Mouse (Mus musculus): ENCODE results near the gene Galnt10. TPM values are rescaled to one million over a fixed set of nuclear protein-coding genes. Genes with fewer than 3 reads are reported as not detected.

Gene Galnt10
- polyA plus RNA-seq, 1 experiment = 27.2 TPM

- Histone ChIP-seq H3K79me2 (ENCODE audit: control insufficient read depth, insufficient read depth) (peaks cover 10% of the 10 kb centered on the region), H3K36me3 (ENCODE audit: control insufficient read depth, insufficient read depth) (no peaks in the 10 kb centered on the region), H3K4me3 (no peak overlapping the region), H3ac (ENCODE audit: control insufficient read depth, insufficient read length) (no peak overlapping the region), H3K27me3 (ENCODE audit: control insufficient read depth, insufficient read depth, insufficient read length) (no peaks in the 10 kb centered on the region), H3K4me2 (ENCODE audit: low read depth) (no peak overlapping the region)
- no peak for TF ChIP-seq POLR2A (IDR thresholded peaks at IDR 0.05; ENCODE audit: insufficient read length, low read depth)
- TF ChIP-seq TCF3 (IDR thresholded peaks at IDR 0.05; ENCODE audit: insufficient read length, low read depth) = no peak
- no peak for TF ChIP-seq SRF (IDR thresholded peaks at IDR 0.05; ENCODE audit: control insufficient read depth, insufficient read length, low read depth)
- TF ChIP-seq USF1 (IDR thresholded peaks at IDR 0.05; ENCODE audit: low read depth) = no peak
Observed at GRCm38 (mm10) chr11:57653796-57654195, 8.6 kb downstream of the Galnt10 start.

GRCm38 (mm10) chr11:57654386-57654785 is 9.1 kb downstream of the Galnt10 start:
- no peaks in the 10 kb centered on the region for H3K36me3 ChIP-seq (ENCODE audit: control insufficient read depth, insufficient read depth)
- peaks cover 7% of the 10 kb centered on the region for H3K79me2 ChIP-seq (ENCODE audit: control insufficient read depth, insufficient read depth)
- H3K4me2 ChIP-seq (ENCODE audit: low read depth) = no peak overlapping the region
- no peak for TF ChIP-seq TCF3 (IDR thresholded peaks at IDR 0.05; ENCODE audit: insufficient read length, low read depth)
- TF ChIP-seq POLR2AphosphoS2 (IDR thresholded peaks at IDR 0.05; ENCODE audit: insufficient read length, low read depth) = no peak
- no peak for TF ChIP-seq TCF12 (IDR thresholded peaks at IDR 0.05; ENCODE audit: insufficient read depth, poor library complexity, severe bottlenecking)
- no peak for TF ChIP-seq POLR2A (IDR thresholded peaks at IDR 0.05; ENCODE audit: insufficient read length, low read depth)
- no peak for TF ChIP-seq CEBPB (IDR thresholded peaks at IDR 0.05; ENCODE audit: insufficient read depth, poor library complexity, severe bottlenecking)
- TF ChIP-seq USF1 (IDR thresholded peaks at IDR 0.05; ENCODE audit: low read depth) = no peak
- TF ChIP-seq SRF (IDR thresholded peaks at IDR 0.05; ENCODE audit: control insufficient read depth, insufficient read length, low read depth) = no peak
- no peak for TF ChIP-seq E2F4 (IDR thresholded peaks at IDR 0.05; ENCODE audit: insufficient read depth)
- TF ChIP-seq MYOD1 (IDR thresholded peaks at IDR 0.05; ENCODE audit: control insufficient read depth in 1 of 3, insufficient read length in 2 of 3, low read depth in 2 of 3) = no peak
- no peak for TF ChIP-seq MYOG (IDR thresholded peaks at IDR 0.05; ENCODE audit: control insufficient read depth in 1 of 3, insufficient read depth in 1 of 3, insufficient read length in 2 of 3, low read depth in 2 of 3)
- no peak for TF ChIP-seq REST (IDR thresholded peaks at IDR 0.05; ENCODE audit: insufficient read depth, insufficient read length)
- no peak for TF ChIP-seq MAX (IDR thresholded peaks at IDR 0.05; ENCODE audit: low read depth)
- no peak overlapping the region for H3K4me3 ChIP-seq
- no peak overlapping the region for H3ac ChIP-seq (ENCODE audit: control insufficient read depth, insufficient read length)
- H3K27me3 ChIP-seq (ENCODE audit: control insufficient read depth, insufficient read depth, insufficient read length) = no peaks in the 10 kb centered on the region

DNA sequence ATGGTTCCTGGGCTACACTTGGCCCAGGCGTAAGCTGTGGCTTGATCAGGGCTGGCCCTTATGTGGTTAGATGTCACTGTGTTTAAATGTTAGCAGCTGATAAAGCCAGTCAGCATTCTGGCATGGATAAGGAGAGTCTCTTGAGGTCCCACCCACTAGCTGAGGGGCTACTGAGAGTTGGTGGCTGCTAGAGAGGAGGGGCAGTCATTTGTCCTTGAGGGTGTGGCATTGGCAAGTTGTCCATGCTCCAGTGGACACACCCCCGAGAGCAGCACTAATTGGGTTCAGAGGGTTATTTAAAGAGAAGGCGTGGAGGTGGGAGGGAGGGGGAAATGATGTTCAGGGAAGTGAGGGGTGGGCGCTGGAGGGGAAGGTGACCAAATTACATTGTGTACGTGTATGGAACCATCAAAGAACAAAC is 9.7 kb downstream of the Galnt10 start:
- TF ChIP-seq POLR2AphosphoS2 (IDR thresholded peaks at IDR 0.05; ENCODE audit: insufficient read length, low read depth) (no peak), CEBPB (IDR thresholded peaks at IDR 0.05; ENCODE audit: insufficient read depth, poor library complexity, severe bottlenecking) (no peak), USF1 (IDR thresholded peaks at IDR 0.05; ENCODE audit: low read depth) (no peak)
- Histone ChIP-seq H3K36me3 (ENCODE audit: control insufficient read depth, insufficient read depth) (no peaks in the 10 kb centered on the region), H3K4me3 (no peak overlapping the region), H3K79me2 (ENCODE audit: control insufficient read depth, insufficient read depth) (peaks cover 4% of the 10 kb centered on the region), H3K27me3 (ENCODE audit: control insufficient read depth, insufficient read depth, insufficient read length) (no peaks in the 10 kb centered on the region), H3ac (ENCODE audit: control insufficient read depth, insufficient read length) (no peak overlapping the region), H3K4me2 (ENCODE audit: low read depth) (no peak overlapping the region)

- H3K36me3 ChIP-seq (ENCODE audit: control insufficient read depth, insufficient read depth) = no peaks in the 10 kb centered on the region
- no peak overlapping the region for H3ac ChIP-seq (ENCODE audit: control insufficient read depth, insufficient read length)
- H3K4me2 ChIP-seq (ENCODE audit: low read depth) = no peak overlapping the region
- H3K27me3 ChIP-seq (ENCODE audit: control insufficient read depth, insufficient read depth, insufficient read length) = no peaks in the 10 kb centered on the region
- TF ChIP-seq MAX (IDR thresholded peaks at IDR 0.05; ENCODE audit: low read depth) (no peak), MYOD1 (IDR thresholded peaks at IDR 0.05; ENCODE audit: control insufficient read depth in 1 of 3, insufficient read length in 2 of 3, low read depth in 2 of 3) (no peak), POLR2A (IDR thresholded peaks at IDR 0.05; ENCODE audit: insufficient read length, low read depth) (no peak), CEBPB (IDR thresholded peaks at IDR 0.05; ENCODE audit: insufficient read depth, poor library complexity, severe bottlenecking) (no peak), MYOG (IDR thresholded peaks at IDR 0.05; ENCODE audit: control insufficient read depth in 1 of 3, insufficient read depth in 1 of 3, insufficient read length in 2 of 3, low read depth in 2 of 3) (no peak), POLR2AphosphoS2 (IDR thresholded peaks at IDR 0.05; ENCODE audit: insufficient read length, low read depth) (no peak)
- H3K79me2 ChIP-seq (ENCODE audit: control insufficient read depth, insufficient read depth) = peaks cover 4% of the 10 kb centered on the region
- H3K4me3 ChIP-seq = no peak overlapping the region
Observed at GRCm38 (mm10) chr11:57655669-57656325, 10.6 kb downstream of the Galnt10 start.

DNA sequence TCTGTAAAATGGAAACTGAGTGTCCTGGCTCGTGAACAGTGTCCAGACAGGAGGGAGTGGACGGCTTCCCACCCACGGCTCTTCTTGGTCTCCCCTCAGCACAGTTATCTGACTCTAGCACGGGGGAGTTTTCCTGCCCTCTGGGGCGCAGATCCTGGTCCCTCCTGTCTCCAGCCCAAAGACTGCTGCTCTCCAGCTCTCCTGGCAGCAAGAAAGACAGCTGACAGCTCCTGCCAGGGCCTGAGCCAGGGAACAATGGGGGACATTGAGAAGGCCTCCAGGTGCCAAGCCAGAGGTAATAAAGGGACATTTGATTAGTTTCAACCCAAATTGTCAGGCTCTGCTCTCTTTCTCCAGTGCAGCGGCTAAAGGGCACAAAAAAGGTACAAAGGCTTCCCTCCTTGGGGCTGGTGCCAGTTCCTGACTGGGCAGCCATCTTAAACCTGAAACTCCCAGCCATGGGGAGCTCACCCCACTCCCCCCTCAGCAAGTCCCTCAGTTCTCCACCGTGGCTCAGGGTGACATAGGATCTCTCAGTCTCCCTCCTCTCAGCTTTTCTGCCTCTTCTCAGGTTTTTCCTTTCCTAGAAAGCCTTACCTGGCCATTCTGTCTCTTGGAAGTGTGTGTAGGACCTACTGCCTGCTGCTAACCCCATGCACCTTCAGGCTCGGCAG is 11.5 kb downstream of the Galnt10 start:
- H3ac ChIP-seq (ENCODE audit: control insufficient read depth, insufficient read length) = no peak overlapping the region
- no peaks in the 10 kb centered on the region for H3K27me3 ChIP-seq (ENCODE audit: control insufficient read depth, insufficient read depth, insufficient read length)
- H3K79me2 ChIP-seq (ENCODE audit: control insufficient read depth, insufficient read depth) = peaks cover 4% of the 10 kb centered on the region
- no peak overlapping the region for H3K4me3 ChIP-seq
- H3K4me2 ChIP-seq (ENCODE audit: low read depth) = no peak overlapping the region
- no peaks in the 10 kb centered on the region for H3K36me3 ChIP-seq (ENCODE audit: control insufficient read depth, insufficient read depth)
- no peak for TF ChIP-seq E2F4 (IDR thresholded peaks at IDR 0.05; ENCODE audit: insufficient read depth)
- no peak for TF ChIP-seq MAX (IDR thresholded peaks at IDR 0.05; ENCODE audit: low read depth)
- peak in 1 of 3 experiments; percentile 4 for TF ChIP-seq MYOG (IDR thresholded peaks at IDR 0.05; ENCODE audit: control insufficient read depth in 1 of 3, insufficient read depth in 1 of 3, insufficient read length in 2 of 3, low read depth in 2 of 3)

Measured in myocyte (in vitro differentiated cells).